Mouse (Mus musculus): ENCODE measurements around the gene Socs4. TPM values are rescaled to one million over a fixed set of nuclear protein-coding genes. Genes with fewer than 3 reads are reported as not detected.
A peak's percentile ranks its signal among the peaks of the same experiment; 100 is the strongest.

Socs4 gene
- polyA plus RNA-seq, 1 experiment from 2014 or later, result 3.0 TPM

- H3K9ac ChIP-seq, result no peak overlapping the region
- no peak overlapping the region for H3K4me2 ChIP-seq (replicated peaks)
- peaks cover 11% of the 10 kb centered on the region; the same call in 1 of the 2 replicates for H3K36me3 ChIP-seq
- 85% methylated on average over 5 of the region's 5 CpGs for WGBS
- no peaks in the 10 kb centered on the region for H3K27me3 ChIP-seq
- H3K4me1 ChIP-seq, result no peaks in the 10 kb centered on the region
- no peak for ATAC-seq (ENCODE audit: insufficient number of reproducible peaks, low FRiP score, low TSS enrichment, low read depth)
- H3K27ac ChIP-seq (replicated peaks), result no peak overlapping the region
- no peaks in the 10 kb centered on the region for H3K9me3 ChIP-seq (replicated peaks)
- no peak overlapping the region for H3K4me3 ChIP-seq (replicated peaks)
Observed at GRCm38 (mm10) chr14:47287021-47287420, 10.3 kb downstream of the Socs4 start.

DNA sequence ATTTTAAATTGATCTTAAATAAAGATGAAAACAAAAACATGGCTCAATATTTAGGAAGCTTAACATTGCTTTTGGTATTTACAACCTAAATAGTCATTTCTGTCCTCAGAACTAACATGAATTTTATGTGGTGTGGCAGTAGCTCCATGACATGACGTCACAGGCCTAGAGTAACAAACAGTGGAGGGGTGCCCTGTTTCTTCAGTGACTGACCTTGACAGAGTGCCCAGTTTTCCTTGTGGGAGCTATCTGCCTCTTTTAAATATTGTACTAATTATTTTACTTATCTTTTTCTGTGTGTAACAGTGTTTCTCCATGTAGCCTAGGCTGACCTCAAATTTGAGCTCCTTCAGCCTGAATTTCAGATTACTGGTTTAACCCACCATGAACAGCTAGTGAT is 15.0 kb downstream of the Socs4 start:
- H3K36me3 ChIP-seq, result peaks cover 11% of the 10 kb centered on the region; the same call in 1 of the 2 replicates
- WGBS, result 87% methylated on average over 1 of the region's 1 CpGs
- no peak overlapping the region for H3K4me3 ChIP-seq (replicated peaks)
- no peaks in the 10 kb centered on the region for H3K4me1 ChIP-seq
- H3K4me2 ChIP-seq (replicated peaks), result no peak overlapping the region
- no peak overlapping the region for H3K9ac ChIP-seq
- no peaks in the 10 kb centered on the region for H3K27me3 ChIP-seq
- H3K27ac ChIP-seq (replicated peaks), result no peak overlapping the region
- ATAC-seq (ENCODE audit: insufficient number of reproducible peaks, low FRiP score, low TSS enrichment, low read depth), result no peak
- H3K9me3 ChIP-seq (replicated peaks), result no peaks in the 10 kb centered on the region

DNA sequence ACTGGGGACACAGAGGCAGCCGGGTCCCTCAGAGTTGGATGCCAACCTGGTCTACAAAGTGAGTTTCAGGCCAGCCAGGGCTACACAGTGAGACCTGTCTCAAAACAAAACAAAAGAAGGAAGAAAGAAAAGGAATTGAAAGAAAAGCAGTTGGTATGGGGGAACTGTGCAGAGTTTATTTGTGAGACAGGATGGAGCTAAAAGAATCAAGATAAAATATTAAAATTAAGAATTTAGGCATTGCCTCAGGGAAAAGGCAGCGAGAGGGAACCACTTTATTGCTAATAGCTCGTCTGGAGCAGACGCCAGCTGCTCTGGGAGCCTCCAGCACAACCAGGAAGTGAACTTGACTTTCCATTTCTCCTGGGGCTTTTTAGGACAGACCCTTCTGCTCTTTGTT is 17.4 kb downstream of the Socs4 start:
- 40% methylated on average over 4 of the region's 4 CpGs for WGBS
- no peaks in the 10 kb centered on the region for H3K27me3 ChIP-seq
- H3K9me3 ChIP-seq (replicated peaks), result no peaks in the 10 kb centered on the region
- peaks cover 11% of the 10 kb centered on the region; the same call in 1 of the 2 replicates for H3K36me3 ChIP-seq
- no peak overlapping the region for H3K4me2 ChIP-seq (replicated peaks)
- no peak overlapping the region for H3K27ac ChIP-seq (replicated peaks)
- no peak overlapping the region for H3K4me3 ChIP-seq (replicated peaks)
- peaks cover 2% of the 10 kb centered on the region; the same call in 1 of the 2 replicates for H3K4me1 ChIP-seq
- H3K9ac ChIP-seq, result no peak overlapping the region
- no peak for ATAC-seq (ENCODE audit: insufficient number of reproducible peaks, low FRiP score, low TSS enrichment, low read depth)

DNA sequence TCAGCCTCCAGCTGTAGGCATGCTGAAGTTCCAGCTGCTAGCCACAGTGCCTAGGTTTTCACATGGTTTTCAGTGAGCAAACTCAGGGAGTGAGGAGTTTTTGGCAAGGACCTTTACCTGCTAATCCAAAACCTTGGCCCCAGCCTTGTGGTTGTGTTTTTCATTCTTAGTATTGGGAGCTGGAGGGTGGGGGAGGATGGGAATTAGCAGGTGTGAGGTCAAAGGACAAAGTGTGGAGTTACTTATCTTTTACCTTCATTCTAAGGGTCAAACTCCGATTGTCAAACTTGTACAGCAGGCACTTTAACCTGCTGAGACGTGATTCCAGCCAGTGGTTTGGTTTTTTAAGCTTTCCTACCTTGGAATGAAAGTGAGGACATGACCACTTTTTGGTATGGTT is 19.5 kb downstream of the Socs4 start:
- no peak overlapping the region for H3K4me3 ChIP-seq (replicated peaks)
- no peak overlapping the region for H3K4me2 ChIP-seq (replicated peaks)
- H3K4me1 ChIP-seq, result peaks cover 14% of the 10 kb centered on the region; the same call in 1 of the 2 replicates
- H3K36me3 ChIP-seq, result no peaks in the 10 kb centered on the region
- no peak overlapping the region for H3K9ac ChIP-seq
- no peak for ATAC-seq (ENCODE audit: insufficient number of reproducible peaks, low FRiP score, low TSS enrichment, low read depth)
- H3K27me3 ChIP-seq, result no peaks in the 10 kb centered on the region
- H3K27ac ChIP-seq (replicated peaks), result no peak overlapping the region
- WGBS, result 67% methylated on average over 2 of the region's 2 CpGs
- H3K9me3 ChIP-seq (replicated peaks), result no peaks in the 10 kb centered on the region

- Histone ChIP-seq H3K27me3 (no peaks in the 10 kb centered on the region), H3K4me2 (replicated peaks) (peak within 1 kb of the TSS; percentile 69), H3K4me1 (peaks cover 16% of the 10 kb centered on the region; the same call in 1 of the 2 replicates), H3K4me3 (replicated peaks) (peak within 1 kb of the TSS; percentile 91), H3K27ac (replicated peaks) (peak within 1 kb of the TSS; percentile 98), H3K9me3 (replicated peaks) (no peaks in the 10 kb centered on the region), H3K9ac (peak within 1 kb of the TSS; percentile 98), H3K36me3 (no peaks in the 10 kb centered on the region)
- WGBS, result under 1% methylated on average over 34 of the region's 34 CpGs
- ATAC-seq (ENCODE audit: insufficient number of reproducible peaks, low FRiP score, low TSS enrichment, low read depth), result peak; percentile 89
Observed at GRCm38 (mm10) chr14:47297785-47298407, 21.2 kb downstream of the Socs4 start, which contains the start of gene Mapk1ip1l. Mapk1ip1l (plus strand) TSS chr14:47298266.

DNA sequence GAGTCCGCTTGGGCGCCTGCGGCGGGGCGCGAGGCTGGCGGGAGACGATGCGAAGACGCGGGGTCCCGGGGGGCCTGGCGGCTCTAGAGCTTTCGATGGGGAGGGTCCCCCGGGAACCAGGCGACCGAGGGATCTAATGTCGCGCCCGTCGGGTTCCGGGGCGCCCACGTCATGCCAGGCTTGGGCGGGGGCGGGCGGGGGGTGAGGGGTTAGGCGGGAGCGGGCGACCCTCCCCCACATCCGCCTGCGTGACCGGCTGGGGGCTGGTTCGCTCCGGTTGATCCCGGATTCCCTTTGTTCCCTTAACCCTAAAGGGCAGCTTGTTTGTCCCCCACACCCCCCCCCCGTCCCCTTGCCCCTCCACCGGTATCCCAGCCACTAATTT is 21.7 kb downstream of the Socs4 start:
- Histone ChIP-seq H3K9ac (peak overlapping the region; percentile 98), H3K4me1 (peaks cover 17% of the 10 kb centered on the region; the same call in 1 of the 2 replicates), H3K27ac (replicated peaks) (peak overlapping the region; percentile 98), H3K9me3 (replicated peaks) (no peaks in the 10 kb centered on the region), H3K36me3 (no peaks in the 10 kb centered on the region), H3K27me3 (no peaks in the 10 kb centered on the region), H3K4me3 (replicated peaks) (peak overlapping the region; percentile 91), H3K4me2 (replicated peaks) (peak overlapping the region; percentile 69)
- WGBS, result under 1% methylated on average over 38 of the region's 38 CpGs
- ATAC-seq (ENCODE audit: insufficient number of reproducible peaks, low FRiP score, low TSS enrichment, low read depth), result peak; percentile 74

GRCm38 (mm10) chr14:47298819-47299261 is 22.1 kb downstream of the Socs4 start:
- H3K27me3 ChIP-seq, result no peaks in the 10 kb centered on the region
- H3K4me1 ChIP-seq, result peaks cover 17% of the 10 kb centered on the region; the same call in 1 of the 2 replicates
- H3K4me3 ChIP-seq (replicated peaks), result peak overlapping the region; percentile 91
- ATAC-seq (ENCODE audit: insufficient number of reproducible peaks, low FRiP score, low TSS enrichment, low read depth), result peak; percentile 18; the same call in 1 of the 2 replicates
- peak overlapping the region; percentile 98 for H3K9ac ChIP-seq
- no peaks in the 10 kb centered on the region for H3K36me3 ChIP-seq
- no peaks in the 10 kb centered on the region for H3K9me3 ChIP-seq (replicated peaks)
- 0% methylated on average over 15 of the region's 15 CpGs for WGBS
- peak overlapping the region; percentile 69 for H3K4me2 ChIP-seq (replicated peaks)
- peak overlapping the region; percentile 98 for H3K27ac ChIP-seq (replicated peaks)

- H3K9ac ChIP-seq, result no peak overlapping the region
Observed at GRCm38 (mm10) chr14:47302885-47303680, 26.4 kb downstream of the Socs4 start.

DNA sequence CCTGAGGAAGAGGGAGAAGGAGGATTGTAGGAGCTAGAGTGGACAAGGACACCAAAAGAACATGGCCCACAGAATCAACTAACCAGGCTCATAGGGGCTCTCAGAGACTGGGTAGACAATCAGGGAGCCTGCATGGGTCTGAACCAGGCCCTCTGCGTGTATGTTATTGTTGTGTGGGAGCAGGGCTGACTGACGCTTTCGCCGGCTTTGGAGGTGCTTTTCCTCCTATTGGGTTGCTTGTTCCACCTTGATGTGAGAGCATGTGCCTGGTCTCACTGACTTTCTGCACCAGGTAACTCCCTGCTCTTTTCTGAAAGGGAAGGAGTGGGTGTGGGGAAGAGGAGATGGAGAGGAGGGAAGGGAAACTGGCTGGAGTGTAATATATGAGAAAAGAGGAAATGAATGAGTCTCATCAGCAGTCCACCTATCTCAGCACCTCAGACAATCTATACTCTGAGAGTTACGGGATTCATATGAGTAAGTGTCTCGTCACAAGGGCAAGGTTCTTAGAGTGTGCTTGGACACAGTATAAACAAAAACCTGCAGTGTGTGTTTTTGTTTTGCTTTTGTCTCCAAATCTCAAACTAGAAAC is 28.2 kb downstream of the Socs4 start:
- H3K9ac ChIP-seq, result no peak overlapping the region
- H3K4me2 ChIP-seq (replicated peaks), result no peak overlapping the region
- peaks cover 8% of the 10 kb centered on the region; the same call in 1 of the 2 replicates for H3K4me1 ChIP-seq
- WGBS, result 90% methylated on average over 6 of the region's 6 CpGs
- no peak overlapping the region for H3K4me3 ChIP-seq (replicated peaks)
- no peaks in the 10 kb centered on the region for H3K27me3 ChIP-seq
- no peak overlapping the region for H3K27ac ChIP-seq (replicated peaks)
- no peaks in the 10 kb centered on the region for H3K9me3 ChIP-seq (replicated peaks)
- H3K36me3 ChIP-seq, result peaks cover 10% of the 10 kb centered on the region
- ATAC-seq (ENCODE audit: insufficient number of reproducible peaks, low FRiP score, low TSS enrichment, low read depth), result no peak

More at GRCm38 (mm10) chr14:47302885-47303680, 26.4 kb downstream of the Socs4 start:
- Histone ChIP-seq H3K27me3 (no peaks in the 10 kb centered on the region), H3K9me3 (replicated peaks) (no peaks in the 10 kb centered on the region), H3K4me2 (replicated peaks) (no peak overlapping the region), H3K36me3 (peaks cover 5% of the 10 kb centered on the region; the same call in 1 of the 2 replicates), H3K27ac (replicated peaks) (no peak overlapping the region), H3K4me1 (peaks cover 17% of the 10 kb centered on the region; the same call in 1 of the 2 replicates), H3K4me3 (replicated peaks) (no peak overlapping the region)
- no peak for ATAC-seq (ENCODE audit: insufficient number of reproducible peaks, low FRiP score, low TSS enrichment, low read depth)
- 77% methylated on average over 14 of the region's 14 CpGs for WGBS

DNA sequence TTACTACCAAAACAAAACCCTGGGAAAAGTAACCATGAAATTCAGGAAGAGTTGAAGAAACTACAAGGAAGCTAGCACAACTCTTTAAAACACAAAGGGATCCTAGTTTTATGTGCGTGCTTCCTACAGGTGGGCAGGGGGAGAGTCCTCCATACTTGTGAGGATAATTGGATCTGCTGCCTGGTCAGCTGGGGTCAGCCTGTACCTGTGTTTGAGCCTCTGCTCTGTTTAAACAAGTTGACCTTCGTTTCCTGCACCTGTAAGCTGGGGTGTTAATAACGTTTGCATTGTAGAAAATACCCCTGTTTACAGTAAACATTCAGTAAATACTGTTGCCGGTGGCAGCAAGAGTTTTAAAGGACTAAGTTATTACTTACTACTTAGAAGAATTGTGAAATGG is 29.2 kb downstream of the Socs4 start:
- Histone ChIP-seq H3K9me3 (replicated peaks) (no peaks in the 10 kb centered on the region), H3K27ac (replicated peaks) (no peak overlapping the region), H3K36me3 (peaks cover 20% of the 10 kb centered on the region), H3K4me1 (peaks cover 4% of the 10 kb centered on the region; the same call in 1 of the 2 replicates), H3K9ac (no peak overlapping the region), H3K4me3 (replicated peaks) (no peak overlapping the region), H3K27me3 (no peaks in the 10 kb centered on the region), H3K4me2 (replicated peaks) (no peak overlapping the region)
- 69% methylated on average over 4 of the region's 4 CpGs for WGBS
- ATAC-seq (ENCODE audit: insufficient number of reproducible peaks, low FRiP score, low TSS enrichment, low read depth), result no peak

- Histone ChIP-seq H3K27me3 (no peaks in the 10 kb centered on the region), H3K36me3 (peaks cover 34% of the 10 kb centered on the region), H3K9me3 (replicated peaks) (no peaks in the 10 kb centered on the region), H3K27ac (replicated peaks) (no peak overlapping the region), H3K9ac (no peak overlapping the region), H3K4me1 (peaks cover 3% of the 10 kb centered on the region; the same call in 1 of the 2 replicates), H3K4me2 (replicated peaks) (no peak overlapping the region), H3K4me3 (replicated peaks) (no peak overlapping the region)
- no peak for ATAC-seq (ENCODE audit: insufficient number of reproducible peaks, low FRiP score, low TSS enrichment, low read depth)
- 86% methylated on average over 3 of the region's 3 CpGs for WGBS
Observed at GRCm38 (mm10) chr14:47307669-47308068, 30.9 kb downstream of the Socs4 start.

Measured in embryonic facial prominence, embryonic 15.5 days (tissue).